Mouse (Mus musculus) thymus, adult 18-20 months (tissue): ENCODE results near the gene Iah1.

Experiments used
- DNase-seq, 2 experiments: peaks; one replicate each; pipeline ENCODE4 v3.0.0; 2022; ENCODE audit warnings: mixed read lengths in 2 of 2

Iah1 gene

GRCm38 (mm10) chr12:21369087-21369410, 52.9 kb downstream of the Iah1 start:
- DNase-seq: no peak

DNA sequence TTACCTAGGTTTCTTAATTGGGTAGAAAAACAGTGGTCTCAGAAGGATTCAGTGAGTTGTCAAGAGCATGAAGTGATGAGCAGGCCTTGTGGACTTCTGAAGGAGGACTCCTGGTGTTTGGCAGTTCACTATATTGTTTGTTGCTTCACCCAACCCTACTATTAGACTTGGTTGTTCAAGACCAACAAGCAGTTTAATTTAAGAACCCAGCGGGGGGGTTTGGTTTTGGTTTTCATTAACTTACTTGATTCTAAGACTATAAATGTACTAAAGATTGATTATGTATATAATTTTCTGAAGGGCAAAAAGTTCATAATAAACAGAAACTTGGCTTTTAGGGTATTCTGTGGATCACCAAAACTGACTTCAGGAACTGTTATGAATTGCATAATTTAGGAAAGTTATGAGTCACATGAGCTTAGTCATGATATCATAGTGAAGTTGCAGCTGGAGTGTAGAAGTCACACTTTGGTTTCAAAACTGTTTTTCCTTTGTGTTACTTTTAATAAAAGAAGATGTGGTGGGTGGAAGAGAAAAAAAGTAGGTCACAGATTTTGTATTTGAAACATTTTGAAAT, 53.9 kb downstream of the Iah1 start:
- no peak for DNase-seq

DNA sequence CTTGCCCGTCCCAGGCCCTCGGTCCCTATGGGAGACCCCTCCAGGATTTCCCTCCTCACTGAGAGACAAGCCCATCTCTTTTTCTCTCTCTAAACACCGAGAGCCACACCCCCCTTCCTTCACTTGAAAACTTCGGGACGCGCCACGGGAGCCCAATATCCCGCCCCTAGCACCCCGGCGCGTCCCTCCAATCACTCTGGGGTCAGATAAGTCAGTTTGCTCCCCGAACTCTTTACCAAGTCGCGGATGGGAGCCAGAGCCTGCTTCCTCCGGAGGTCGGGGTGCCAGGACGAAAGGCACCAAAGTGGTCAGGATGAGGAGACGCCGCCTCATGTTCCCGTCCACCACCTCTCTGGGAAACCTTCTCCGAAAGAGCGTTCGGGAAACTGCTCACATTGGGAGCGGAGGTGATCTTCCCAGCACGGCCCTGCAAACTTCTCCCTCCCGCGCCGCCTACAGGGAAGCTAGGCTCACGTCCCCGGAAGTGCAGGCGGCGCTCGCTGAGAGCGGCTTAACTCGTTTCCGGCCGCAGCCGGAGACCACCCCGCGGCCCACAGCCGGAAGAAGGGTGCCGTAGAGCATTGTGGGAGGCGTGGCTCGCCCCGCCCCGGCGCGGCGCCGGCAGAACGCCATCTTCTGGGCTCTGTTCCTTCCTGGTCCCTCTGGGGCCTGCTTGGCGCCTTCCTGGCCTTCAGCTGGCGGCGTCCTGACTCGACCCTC, 57.1 kb downstream of the Iah1 start, which contains the start of gene Adam17:
TSS of gene Adam17 (minus strand) at position 533 of the 720 bp plus-strand sequence.
- peak; percentile 93 for DNase-seq
